Mouse (Mus musculus) left cerebral cortex, adult 18-20 months (tissue): Measurements from ENCODE around the gene Aipl1. TPM values are rescaled to one million over a fixed set of nuclear protein-coding genes. Genes with fewer than 3 reads are reported as not detected.

ENCODE experiments used
- DNase-seq, 2 experiments: peaks; one replicate each; pipeline ENCODE4 v3.0.0; 2021 to 2022; ENCODE audit warnings: low spot score in 2 of 2, mixed read lengths in 1 of 2
- total RNA-seq, 2 experiments: library from RNA; stranded (reverse); gene quantifications; 2 replicates each; pipeline ENCODE4 v1.2.3; 2021

Aipl1 gene
- total RNA-seq, 2 experiments from 2014 or later = not detected

DNA sequence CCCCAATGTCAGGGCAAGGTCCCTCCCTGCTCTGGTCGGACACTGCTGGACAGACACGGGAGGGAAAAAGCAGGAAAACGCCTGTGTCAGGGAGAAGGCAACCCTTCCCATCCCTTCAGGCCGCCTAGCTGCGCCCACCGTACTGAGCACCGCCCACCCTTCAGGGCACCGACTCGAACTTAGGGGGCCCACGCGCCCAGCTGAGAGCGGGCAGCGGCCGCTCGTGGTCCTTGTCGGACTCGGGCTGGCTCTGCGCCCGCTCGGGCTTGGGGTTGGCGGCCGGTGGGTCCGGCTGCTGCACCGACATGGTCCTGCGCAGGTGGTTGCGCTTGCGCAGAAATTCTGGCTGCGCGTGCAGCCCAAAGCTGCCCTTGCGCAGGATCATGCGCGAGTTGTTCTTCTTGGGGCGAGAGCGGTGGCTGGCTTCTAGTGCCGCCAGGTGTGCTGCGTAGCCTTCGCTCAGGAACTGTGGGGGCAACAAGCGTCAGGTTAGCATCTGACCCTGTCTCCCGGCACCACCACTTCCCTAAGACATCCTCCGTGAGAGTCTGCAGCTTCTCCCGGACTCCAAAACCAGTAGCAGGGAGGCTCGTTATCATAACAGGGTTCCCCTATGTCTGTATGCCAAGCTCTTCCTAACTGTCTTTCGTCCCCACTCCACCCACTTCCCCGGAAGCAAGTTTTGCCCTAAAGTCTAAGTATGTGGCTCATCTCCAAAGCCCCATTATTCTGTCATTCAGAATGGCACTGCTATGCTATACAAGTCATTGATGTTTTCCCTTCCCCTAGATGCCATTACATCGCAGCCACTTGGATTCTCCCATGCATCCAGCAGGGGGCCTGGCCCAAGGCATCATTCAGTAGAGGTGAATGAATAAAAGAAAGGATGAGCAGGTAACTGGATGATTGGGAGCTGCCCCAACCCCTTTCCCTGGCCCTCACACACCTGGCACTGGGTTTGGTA is 13.9 kb upstream of the Aipl1 start:
- DNase-seq = peak; percentile 55 to 65

DNA sequence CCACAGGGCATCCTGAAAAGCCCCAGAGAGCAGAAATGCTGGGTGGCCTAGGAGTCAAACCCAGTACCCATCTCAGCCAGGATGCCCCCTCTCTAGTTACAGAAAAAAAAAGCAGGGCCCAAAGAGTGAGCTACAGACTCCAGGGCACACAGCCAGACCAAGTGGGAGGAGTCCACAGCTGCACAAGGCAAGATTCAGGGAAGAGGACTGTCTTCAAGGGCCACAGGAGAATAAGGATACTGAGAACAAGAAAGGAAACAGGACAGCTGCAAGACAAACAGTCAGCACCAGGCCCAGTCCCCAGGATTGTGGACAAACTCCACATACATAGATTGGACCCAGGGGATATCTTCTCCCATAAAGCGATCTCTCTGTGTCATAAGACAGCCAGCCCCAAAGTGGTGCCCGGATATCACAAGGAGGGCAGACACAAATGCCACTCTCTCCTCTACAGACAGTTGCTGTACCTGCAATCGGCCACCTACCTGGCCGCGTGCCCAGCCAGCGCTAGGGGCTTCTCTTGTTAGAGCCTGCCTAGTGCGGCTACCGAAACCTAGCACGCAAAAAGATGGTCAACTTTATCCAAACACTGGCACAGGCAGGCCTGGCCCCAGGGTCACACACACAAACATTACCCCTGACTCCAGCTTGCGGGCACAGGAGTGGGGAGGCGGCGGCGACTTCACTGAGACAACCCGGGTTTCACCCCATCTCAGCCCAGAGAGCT is 13.0 kb upstream of the Aipl1 start:
- DNase-seq = no peak

DNA sequence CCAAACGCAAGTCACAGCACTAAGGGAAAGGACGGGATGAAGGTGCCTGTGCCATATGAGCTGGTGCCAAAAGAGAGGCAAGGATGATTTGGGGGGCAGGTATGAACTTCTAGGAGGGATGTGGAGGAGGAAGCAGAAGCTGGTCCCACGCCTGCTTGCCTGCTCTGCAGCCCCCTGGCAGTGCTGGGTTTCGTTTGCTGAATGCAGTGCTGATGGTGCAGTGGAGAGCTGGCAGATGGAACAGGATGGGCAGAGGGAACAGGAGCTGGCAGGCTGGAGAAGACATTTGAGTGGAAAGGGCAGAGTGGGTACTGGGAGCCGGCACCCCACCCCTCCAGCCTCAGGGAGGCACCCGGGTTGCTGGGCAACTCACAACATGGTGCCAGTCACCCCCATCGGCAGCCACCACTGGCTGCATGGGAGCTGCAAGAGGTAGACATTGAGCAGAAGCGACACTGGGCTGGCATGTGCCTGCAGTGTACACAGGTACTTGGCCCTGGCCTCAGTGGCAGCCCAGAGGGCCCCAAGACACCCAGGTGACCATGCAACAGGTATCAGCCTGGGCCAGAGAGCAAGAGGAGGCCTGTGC is 12.0 kb upstream of the Aipl1 start:
- no peak for DNase-seq

DNA sequence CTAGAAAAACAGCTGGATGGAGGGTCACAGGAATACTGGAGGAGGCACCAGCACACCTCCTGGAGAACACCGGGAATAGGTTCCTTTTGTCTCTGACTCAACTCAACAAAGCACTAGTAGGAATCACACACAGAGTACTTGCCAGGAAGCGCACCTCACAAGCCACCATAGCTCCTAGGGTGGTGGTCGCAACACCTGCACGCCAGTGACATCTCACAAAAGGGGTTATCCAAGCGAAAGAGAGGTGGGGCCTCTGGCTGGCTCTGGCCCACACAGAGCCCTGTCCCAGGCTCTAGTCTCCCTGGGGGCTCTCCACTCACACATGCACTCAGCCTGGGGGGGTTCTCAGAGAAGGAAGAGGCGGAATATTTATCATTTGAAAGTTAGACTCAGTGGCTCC is 11.4 kb upstream of the Aipl1 start:
- DNase-seq = no peak

DNA sequence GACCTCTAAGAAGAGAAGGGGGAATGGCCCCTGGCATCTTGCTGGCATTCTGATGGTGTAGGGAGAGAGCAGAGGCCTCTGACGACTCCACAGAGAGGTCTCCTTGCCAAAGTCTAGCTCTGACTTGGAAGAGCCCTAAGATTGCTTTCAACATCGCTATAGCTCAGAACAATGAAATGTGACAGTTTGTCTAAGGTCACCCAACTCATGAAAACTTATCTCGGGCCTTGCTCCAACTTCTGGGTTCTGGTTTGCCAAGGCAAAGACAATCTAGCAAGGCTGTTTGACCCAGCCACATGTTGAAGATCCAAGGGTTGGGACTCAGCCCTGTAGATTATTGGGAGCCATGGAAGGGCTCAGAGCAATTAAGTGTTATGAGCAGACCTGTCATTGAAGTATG is 6.9 kb upstream of the Aipl1 start:
- no peak for DNase-seq

DNA sequence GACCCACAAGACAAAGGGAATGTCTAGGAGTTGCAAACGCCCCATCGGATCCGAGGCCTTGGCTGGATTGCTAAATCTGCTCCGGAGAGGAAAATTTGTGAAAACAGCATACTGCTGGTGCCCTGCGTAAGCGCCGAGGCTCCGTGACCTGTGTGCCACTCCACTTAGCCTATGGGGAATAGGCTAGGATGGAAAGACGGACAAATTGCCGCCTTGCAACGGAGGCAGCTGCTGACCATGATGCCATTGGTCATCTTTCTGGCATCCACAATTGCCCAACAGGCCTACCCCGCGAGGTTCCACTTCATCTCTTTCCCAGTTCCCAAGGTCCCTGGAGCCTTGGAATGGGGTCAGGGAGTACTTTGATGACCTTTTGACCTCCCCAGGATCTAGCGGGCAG is 5.3 kb upstream of the Aipl1 start:
- DNase-seq = no peak

DNA sequence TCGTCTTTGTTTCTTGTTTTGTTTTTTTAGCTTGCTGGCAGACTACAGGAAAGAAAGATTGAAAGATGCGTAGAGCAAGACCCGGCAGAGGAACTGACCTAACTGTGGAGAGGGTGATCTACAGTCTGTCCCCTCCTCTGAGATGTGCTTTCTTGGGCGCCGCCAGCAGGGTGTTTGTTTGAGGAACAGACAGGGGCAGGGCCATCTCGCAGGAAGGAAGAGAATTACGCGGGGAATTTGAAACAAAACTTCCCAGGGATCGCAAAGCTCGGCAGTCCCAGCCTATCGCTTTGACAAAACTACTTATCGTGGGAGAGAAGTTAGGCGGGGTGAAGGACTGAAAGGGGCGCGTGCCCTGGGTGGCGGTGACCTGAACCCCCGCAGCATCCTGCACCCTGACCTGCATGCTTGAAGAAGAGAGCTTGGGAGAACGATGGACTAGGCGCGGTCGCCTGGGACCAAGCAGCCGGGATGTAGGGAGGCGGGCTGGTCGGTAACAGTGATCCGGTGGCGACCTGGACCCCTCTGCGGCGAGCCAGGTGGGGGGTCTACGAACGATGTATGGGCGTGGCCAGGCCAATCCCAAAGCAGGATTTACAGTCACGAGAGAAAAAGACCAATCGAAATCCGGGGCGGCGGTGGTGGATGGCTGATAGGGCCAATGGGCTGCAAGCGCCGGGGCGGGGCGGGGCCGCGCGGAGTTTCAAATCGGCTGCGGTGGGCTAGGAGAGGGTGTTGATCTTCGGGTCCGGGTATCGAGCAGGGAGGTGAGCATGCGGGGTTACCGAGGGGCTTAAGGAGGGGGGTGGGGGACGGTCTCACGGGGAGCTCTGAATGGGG is 4.7 kb upstream of the Aipl1 start, which contains the start of gene Pimreg:
TSS of gene Pimreg (plus strand) at position 265 of the 840 bp plus-strand sequence.
- peak; percentile 76 to 85 for DNase-seq

DNA sequence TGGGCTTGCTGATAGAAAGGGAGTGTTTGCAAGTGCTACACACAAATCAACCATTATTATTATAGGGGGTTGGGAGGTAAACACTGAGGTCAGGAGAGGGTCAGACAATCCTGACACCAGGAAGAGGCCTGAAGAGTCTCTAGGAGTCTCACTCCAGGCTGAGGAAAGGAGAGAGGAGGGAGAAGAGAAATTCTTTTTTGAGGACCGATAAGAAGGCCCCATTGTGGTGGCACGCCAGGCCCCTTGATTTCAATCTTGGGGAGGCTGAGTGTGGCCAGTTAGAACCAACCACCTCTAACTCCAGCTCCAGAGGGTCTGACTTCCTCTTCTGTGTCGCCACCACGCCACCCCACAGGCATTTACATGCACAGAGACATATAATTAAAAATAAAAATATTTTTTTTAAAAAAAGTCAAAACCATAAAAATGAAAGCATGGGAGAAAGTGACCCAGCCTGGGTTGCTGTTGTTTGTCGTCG is 4.0 kb upstream of the Aipl1 start:
- DNase-seq = no peak

DNA sequence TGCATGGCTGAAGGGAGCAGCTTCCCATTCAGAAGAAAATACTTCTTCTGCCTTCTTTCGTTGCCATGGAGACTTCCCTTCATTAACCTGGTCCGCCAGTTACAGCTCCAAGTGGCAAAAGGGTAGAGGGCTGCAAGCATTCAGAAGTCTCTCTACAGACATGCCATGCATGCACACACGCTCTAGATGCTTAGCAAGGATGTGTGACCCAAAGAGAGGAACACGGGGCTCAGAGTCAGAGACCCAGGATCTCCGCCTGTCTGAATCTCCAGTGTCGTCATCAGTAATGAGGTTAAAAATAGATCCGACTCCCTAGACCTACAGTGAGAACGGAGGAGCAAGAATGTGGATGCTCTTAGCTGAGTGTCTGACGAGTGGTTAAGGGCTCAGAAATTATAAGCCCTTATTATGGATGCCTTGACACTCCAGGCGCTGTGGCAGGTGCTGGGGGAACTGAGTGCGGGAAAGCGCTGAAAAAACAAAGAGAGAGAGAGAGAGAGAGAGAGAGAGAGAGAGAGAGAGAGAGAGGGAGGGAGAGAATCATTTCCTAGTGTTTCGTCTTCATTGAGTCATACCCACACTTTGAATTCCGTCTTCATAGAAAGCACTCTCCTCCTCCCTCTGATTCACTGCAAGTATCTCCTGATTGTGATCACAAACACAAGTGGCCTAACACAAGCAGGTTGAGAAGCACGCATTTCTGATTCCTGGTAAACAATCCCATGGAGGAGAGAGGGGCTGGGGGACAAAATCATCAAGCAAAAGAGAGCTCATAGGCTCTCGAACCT is 2.5 kb upstream of the Aipl1 start:
- no peak for DNase-seq

DNA sequence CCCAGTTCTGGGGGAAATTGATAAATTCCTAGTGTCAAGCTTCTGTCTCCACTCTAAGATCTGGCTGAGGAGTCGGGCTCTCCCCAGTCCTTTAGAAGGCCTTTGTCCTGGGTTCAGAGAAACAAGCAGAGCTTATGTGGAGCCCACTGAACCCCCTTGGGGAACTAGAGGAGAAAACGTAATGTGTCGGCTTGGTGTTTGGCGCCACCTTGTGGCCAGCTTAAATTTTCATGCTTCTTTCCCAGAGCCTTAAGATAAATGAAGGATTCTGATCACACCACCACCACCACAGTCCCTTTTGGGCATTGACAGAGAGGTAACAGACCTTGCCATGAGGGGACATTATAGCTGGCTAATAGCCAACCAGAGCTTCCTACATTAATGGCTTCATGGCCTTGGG is 687 bp upstream of the Aipl1 start:
- peak; percentile 80 for DNase-seq

DNA sequence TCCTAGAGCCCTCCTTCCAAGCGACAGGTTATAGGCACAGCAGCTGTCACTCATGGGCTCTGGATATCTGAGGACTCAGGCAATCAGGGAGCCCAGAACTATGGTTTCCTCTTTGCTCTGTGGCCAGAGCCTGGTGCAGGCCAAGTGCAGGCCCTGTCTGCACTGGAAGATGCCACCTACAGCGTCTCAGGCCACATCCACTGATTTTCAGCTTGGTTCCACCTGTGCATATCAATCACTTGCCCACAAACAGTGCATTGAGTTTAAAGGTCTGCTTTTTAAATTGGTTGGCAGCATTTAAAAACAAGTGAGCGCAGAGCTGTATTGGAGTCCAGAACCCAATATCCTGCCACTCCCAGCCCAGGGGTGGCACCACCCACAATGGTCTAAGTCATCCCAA is 4.7 kb downstream of the Aipl1 start:
- no peak for DNase-seq

DNA sequence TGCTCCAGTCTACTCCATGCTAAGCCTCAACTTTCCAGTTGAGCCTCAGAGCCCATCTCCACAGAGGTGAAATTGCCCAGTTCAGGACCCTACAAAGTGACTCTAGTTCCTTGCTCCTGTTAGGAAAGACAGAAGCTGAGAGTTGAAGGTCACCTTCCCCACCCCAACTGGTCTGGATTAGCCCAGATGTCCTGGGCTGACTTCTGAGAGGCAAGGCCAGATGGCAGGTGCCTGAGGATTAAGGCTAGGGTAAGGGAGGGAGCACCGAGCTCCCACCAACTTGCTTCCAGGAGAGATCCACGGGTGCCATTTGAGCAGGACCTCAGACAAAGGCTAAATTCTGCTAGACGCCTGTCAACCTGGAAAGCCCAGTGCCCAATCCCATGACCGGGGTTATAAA is 5.2 kb downstream of the Aipl1 start:
- DNase-seq = no peak

DNA sequence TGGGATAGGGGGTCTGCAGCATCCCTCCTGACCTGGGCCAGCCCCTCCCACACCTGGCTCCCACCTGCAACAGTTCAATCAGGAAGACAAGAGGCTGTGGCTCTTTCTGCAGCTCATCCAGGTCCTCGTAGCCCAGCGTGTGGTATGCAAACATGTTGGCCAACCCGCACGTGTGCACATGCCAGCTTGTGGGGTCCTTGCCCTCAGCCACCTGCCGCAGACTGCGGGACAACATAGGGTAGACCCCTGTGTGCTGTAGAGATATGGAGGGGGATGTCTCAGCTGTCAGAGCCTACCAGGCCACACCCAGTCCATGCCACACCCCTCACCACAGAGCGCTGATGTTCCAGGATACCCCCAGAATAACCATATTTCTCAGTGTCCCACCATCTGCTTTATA is 6.0 kb downstream of the Aipl1 start:
- no peak for DNase-seq

DNA sequence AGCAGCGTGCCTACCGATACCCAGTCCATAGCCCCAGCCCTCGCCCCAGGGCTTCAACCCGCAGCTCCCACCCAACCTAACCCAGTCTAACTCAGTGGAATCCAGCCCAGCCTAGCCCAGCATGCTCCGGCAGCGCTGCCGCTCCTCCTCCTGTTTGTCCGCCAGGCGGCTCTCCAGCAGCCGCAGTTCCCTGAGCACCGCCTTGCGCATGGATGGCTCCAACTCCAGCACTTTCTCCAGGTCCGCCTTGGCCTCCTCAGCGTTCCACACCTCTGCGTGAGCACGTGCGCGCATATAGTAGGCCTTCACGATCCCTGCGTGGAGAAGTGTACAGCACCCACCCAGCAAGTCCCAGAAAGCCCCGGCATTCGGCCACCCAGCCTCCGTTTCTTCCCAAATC is 8.2 kb downstream of the Aipl1 start:
- peak; percentile 58 to 61 for DNase-seq

DNA sequence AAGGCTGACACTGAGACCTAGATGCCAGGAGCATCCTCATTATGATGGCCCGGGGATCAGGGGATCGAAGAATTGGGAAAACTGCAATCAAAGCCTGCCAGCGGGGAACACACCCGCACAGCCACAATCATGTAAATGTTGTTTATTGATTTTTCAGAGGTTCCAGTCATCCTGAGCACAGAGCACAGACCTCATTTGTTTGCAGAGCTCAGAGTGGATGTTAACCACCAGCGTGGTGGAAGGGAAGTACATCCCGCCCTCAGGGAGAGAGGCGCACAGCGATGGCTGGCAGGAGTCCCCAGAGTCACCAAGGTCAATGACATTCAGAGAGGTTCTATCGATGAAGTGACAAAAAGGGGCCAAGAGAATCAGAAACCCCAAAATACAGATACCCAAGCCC is 9.5 kb downstream of the Aipl1 start:
- no peak for DNase-seq

DNA sequence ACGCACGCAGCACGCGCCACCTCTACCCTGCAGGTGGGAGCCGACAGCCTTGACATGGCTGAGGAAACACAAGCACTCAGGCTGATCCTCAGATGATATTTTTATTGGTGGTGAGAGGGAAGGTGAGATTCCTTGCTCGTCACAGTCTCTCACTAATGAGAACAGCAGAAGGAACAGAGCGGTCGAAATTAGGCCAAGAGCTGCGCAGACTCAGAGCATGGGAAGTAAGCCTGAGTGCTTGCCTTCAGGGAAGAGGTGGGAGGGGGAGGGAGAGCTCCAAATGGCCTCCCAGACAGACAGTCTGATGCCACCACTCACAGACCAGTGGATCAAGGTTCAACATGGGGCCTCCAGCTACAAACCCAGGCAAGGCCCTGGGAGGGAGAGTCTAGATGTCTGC is 10.8 kb downstream of the Aipl1 start:
- DNase-seq = no peak

DNA sequence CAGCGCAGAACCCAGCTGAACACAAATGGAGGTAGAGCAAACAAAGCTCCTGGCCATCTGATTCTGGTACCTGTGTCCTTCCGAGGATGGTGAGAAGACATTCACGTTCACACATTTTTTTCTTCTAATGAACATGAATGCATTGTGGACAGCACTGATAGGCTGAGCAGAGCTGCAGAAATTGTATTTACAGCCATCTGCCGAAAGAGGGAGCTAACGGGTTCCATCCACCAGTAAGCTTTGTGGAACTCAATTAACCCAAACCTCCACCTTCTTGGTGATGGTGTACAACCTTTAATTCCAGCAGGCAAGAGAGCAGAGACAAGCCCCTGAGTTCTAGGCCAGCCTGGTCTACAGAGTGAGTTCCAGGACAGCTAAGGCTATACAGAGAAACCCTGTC is 11.5 kb downstream of the Aipl1 start:
- no peak for DNase-seq

DNA sequence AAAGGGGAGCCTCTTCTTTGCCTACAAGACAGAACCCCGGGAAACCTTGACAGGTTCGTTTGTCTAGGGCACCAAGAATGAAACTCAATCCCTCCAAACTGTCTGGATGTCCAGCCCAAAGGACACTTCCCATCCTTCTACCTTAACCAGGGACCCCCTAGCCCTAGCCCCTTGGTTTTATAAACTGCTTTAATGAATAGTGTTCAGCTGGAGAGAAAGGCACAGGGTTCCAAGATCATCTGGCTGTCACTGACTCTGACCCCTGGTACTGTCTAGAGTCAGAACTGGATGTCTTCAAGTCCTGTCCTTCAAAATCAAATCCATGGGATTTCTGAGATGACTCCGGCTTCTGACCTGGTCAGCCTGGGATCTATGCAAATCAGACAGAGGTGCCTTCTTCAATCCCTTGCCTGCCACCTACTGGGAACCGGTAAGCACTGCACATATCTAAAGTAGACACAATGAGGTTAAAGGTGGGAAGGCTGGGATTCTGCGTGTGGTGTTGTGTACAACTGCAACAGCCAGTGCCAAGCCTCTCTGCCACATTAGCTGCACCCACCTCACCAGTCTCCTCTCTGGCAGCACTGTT is 13.0 kb downstream of the Aipl1 start:
- peak; percentile 64 to 72 for DNase-seq

DNA sequence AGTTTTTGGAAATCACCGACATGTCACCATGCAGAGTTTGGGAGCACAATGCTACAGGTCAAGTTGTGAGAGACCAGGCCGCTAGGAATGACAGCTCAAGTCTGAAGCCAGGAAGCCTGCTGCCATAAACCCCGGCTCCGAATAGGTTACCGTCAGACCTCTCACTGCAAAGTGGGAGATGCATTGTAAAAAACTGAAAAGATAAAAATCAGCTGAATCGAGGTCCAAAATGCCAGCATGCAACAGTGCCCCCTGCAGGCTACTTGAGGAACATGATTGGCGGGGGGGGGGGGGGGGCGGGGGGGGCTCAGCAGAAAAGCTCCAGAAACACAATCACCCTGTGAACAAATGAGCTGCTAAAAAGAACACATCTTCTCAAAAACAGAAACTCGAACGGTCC is 13.7 kb downstream of the Aipl1 start:
- DNase-seq = no peak

DNA sequence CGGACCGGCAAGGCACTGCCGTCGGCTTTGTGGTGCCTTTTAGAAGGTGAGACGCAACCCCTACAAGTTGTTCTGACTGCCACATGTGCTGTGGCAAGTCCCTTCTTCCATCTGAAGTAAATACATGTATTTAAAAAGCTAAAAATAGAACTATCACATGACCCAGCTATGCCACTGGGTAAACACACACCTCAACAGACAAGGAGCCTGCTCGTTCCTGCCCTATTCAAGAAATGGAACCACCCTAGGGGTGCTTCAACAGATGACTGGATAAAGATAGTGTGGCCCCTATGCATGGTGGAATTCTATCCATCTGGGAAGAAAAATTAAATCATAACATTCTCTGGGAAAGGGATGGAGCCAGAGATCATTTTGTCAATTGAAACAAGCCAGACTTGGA is 14.5 kb downstream of the Aipl1 start:
- DNase-seq = no peak
